In the genomic region with DNA sequence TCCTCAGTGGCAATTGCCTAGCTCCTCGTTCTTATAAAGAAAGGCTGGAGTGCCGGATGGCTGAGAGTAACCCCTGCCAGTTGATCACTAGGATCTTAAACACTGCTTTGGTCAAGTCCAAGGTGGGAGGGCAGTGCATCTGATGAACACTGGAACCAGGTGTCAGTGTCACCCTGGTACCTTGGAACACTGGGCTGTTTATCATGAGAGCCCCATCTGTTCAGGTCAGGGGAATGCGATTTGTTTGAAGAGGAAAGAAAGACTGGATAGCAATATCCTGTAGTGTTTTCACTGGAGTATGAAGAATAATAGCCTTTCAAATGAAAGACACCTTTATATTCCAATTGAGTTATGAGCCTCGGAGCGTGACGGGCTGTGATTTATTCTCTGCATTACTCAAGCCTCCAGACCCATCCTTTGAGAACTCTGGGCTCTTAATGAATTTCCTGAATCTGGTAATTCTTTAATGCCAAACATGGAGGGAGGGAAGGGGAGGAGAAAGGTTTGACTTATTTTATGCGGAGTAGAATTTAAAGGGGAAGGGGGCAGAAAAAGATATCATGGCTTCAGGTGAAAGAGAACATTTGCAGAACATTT, we compare ENCODE assay signal across 29 mouse cellular contexts. TPM values are rescaled to one million over a fixed set of nuclear protein-coding genes. Genes with fewer than 3 reads are reported as not detected.
DNase-seq lines count a peak whose midpoint lies in the region; ATAC-seq and TF ChIP-seq lines count a peak whose summit lies in the region.
"Had no signal": no experiment of that assay in that cellular context is flagged by ENCODE, and none has a peak within 500 bp of the region (broad histone marks: within the 10 kb centered on the region; RNA-seq: fewer than 3 reads in every experiment).

No protein-coding gene starts in this region.

- H3K4me2 ChIP-seq in kidney, embryonic 15.5 days, result no peak overlapping the region
- no peak overlapping the region for H3K4me2 ChIP-seq in hindbrain, embryonic 15.5 days
- H3K4me2 ChIP-seq in midbrain, postnatal 0 days (ENCODE audit: low read depth, low read length, poor library complexity, severe bottlenecking), result no peak overlapping the region
- H3K4me2 ChIP-seq: embryonic facial prominence, embryonic 13.5 days; forebrain, embryonic 13.5 days; intestine, embryonic 15.5 days; limb, embryonic 15.5 days; lung, embryonic 14.5 days had no signal

- no peak overlapping the region for H3K4me3 ChIP-seq in kidney, embryonic 15.5 days (replicated peaks)
- no peak overlapping the region for H3K4me3 ChIP-seq in hindbrain, embryonic 15.5 days
- no peak overlapping the region for H3K4me3 ChIP-seq in midbrain, postnatal 0 days (ENCODE audit: low read depth, low read length)
- H3K4me3 ChIP-seq: embryonic facial prominence, embryonic 13.5 days; erythroblast, embryonic 14.5 days; forebrain, embryonic 13.5 days; heart, embryonic 10.5 days; intestine, embryonic 15.5 days; left cerebral cortex, adult 2 months; limb, embryonic 15.5 days; megakaryocyte, embryonic 14.5 days had no signal

- peak overlapping the region; percentile 45; the same call in 1 of the 2 replicates for H3K27ac ChIP-seq in kidney, embryonic 15.5 days
- H3K27ac ChIP-seq in hindbrain, embryonic 15.5 days (replicated peaks), result peak overlapping the region; percentile 68
- no peak overlapping the region for H3K27ac ChIP-seq in midbrain, postnatal 0 days (ENCODE audit: low read depth, low read length)
- H3K27ac ChIP-seq: embryonic facial prominence, embryonic 13.5 days; forebrain, embryonic 13.5 days; heart, embryonic 10.5 days; intestine, embryonic 15.5 days; left cerebral cortex, adult 2 months; limb, embryonic 15.5 days; liver, embryonic 14.5 days; stomach, postnatal 0 days had no signal

- H3K36me3 ChIP-seq in kidney, embryonic 15.5 days, result no peaks in the 10 kb centered on the region
- H3K36me3 ChIP-seq in hindbrain, embryonic 15.5 days, result no peaks in the 10 kb centered on the region
- H3K36me3 ChIP-seq in midbrain, postnatal 0 days (ENCODE audit: insufficient read depth, low read length), result no peaks in the 10 kb centered on the region
- H3K36me3 ChIP-seq: embryonic facial prominence, embryonic 13.5 days; heart, embryonic 10.5 days; intestine, embryonic 15.5 days; limb, embryonic 15.5 days had no signal

- TF ChIP-seq CTCF in brain, embryonic 14.5 days (IDR thresholded peaks at IDR 0.05; ENCODE audit: borderline replicate concordance, extremely low read depth, insufficient read depth, insufficient read length), result no peak
- no peak for TF ChIP-seq CTCF in midbrain, postnatal 0 days (IDR thresholded peaks at IDR 0.05)

- H3K27me3 ChIP-seq in kidney, embryonic 15.5 days, result no peaks in the 10 kb centered on the region
- no peaks in the 10 kb centered on the region for H3K27me3 ChIP-seq in hindbrain, embryonic 15.5 days
- no peaks in the 10 kb centered on the region for H3K27me3 ChIP-seq in midbrain, postnatal 0 days (ENCODE audit: insufficient read depth, low read length)
- H3K27me3 ChIP-seq: embryonic facial prominence, embryonic 13.5 days; forebrain, embryonic 13.5 days; intestine, embryonic 15.5 days; limb, embryonic 15.5 days; Patski had no signal

- WGBS in kidney, embryonic 15.5 days, result 18% methylated on average over 7 of the region's 7 CpGs
- 41% methylated on average over 7 of the region's 7 CpGs for WGBS in hindbrain, embryonic 15.5 days
- 53% methylated on average over 7 of the region's 7 CpGs for WGBS in midbrain, postnatal 0 days

- ATAC-seq in kidney, embryonic 15.5 days (replicated peaks; ENCODE audit: low FRiP score), result 0 out of 2 replicates have a peak, but pooled peaks have one; percentile 40
- ATAC-seq in hindbrain, embryonic 15.5 days (ENCODE audit: low FRiP score, low read depth), result 0 out of 2 replicates have a peak, but pooled peaks have one; percentile 42
- no peak for ATAC-seq in midbrain, postnatal 0 days (ENCODE audit: low FRiP score)
- ATAC-seq in erythroid progenitor cell, adult 5-6 weeks (replicated peaks; ENCODE audit: low FRiP score, poor library complexity, severe bottlenecking), result no peak
- ATAC-seq: forebrain, embryonic 13.5 days; intestine, embryonic 15.5 days; Patski had no signal

- no peak for TF ChIP-seq POLR2A in brain, embryonic 14.5 days (IDR thresholded peaks at IDR 0.05; ENCODE audit: borderline replicate concordance, extremely low read depth, insufficient read depth, insufficient read length, poor library complexity, severe bottlenecking)

- DNase-seq in kidney, postnatal 36 days, result no peak
- DNase-seq in brain, embryonic 14.5 days (ENCODE audit: low read depth), result peak; percentile 28
- peak; percentile 41 for DNase-seq in midbrain, postnatal 0 days (ENCODE audit: low spot score)
- DNase-seq in urinary bladder, postnatal 10 days (ENCODE audit: low spot score), result no peak
- DNase-seq: adrenal gland, postnatal 36 days; cerebellum, adult 11-12 months; cerebellum, postnatal 10 days; embryo, embryonic 11 days; heart, postnatal 4 days; kidney, adult 8-10 months; left cerebral cortex, postnatal 4 days; lung, embryonic 14.5 days; lung, postnatal 36 days; thymus, adult 2 months had no signal

- peaks cover 21% of the 10 kb centered on the region for H3K4me1 ChIP-seq in kidney, embryonic 15.5 days
- H3K4me1 ChIP-seq in hindbrain, embryonic 15.5 days (replicated peaks), result peaks cover 9% of the 10 kb centered on the region; the same call in 1 of the 2 replicates
- H3K4me1 ChIP-seq in midbrain, postnatal 0 days (ENCODE audit: insufficient read depth, low read length), result no peaks in the 10 kb centered on the region
- H3K4me1 ChIP-seq: forebrain, embryonic 13.5 days; intestine, embryonic 15.5 days had no signal

- no peak overlapping the region for H3K9ac ChIP-seq in kidney, embryonic 15.5 days
- H3K9ac ChIP-seq in hindbrain, embryonic 15.5 days, result no peak overlapping the region
- H3K9ac ChIP-seq in midbrain, postnatal 0 days (replicated peaks; ENCODE audit: low read length, poor library complexity, severe bottlenecking), result no peak overlapping the region
- H3K9ac ChIP-seq: embryonic facial prominence, embryonic 13.5 days; forebrain, embryonic 13.5 days; intestine, embryonic 15.5 days; limb, embryonic 15.5 days; liver, embryonic 14.5 days; lung, embryonic 14.5 days had no signal

- no peaks in the 10 kb centered on the region for H3K9me3 ChIP-seq in kidney, embryonic 15.5 days (replicated peaks)
- H3K9me3 ChIP-seq in hindbrain, embryonic 15.5 days, result no peaks in the 10 kb centered on the region
- no peaks in the 10 kb centered on the region for H3K9me3 ChIP-seq in midbrain, postnatal 0 days (ENCODE audit: low read length)
- H3K9me3 ChIP-seq: embryonic facial prominence, embryonic 13.5 days; forebrain, embryonic 13.5 days; heart, embryonic 10.5 days; intestine, embryonic 15.5 days; limb, embryonic 15.5 days had no signal

RNA-seq across cellular contexts. Expression of a gene that starts 31.3 kb away (rescaled TPM):
- polyA plus RNA-seq in kidney, embryonic 15.5 days (2015; fragmentation: Nextera tagmentation; extraction: Ambion mirVana), result 14.3 and 15.4 TPM in 2 replicates
- polyA plus RNA-seq in brain, embryonic 14.5 days (2012; rRNA removed), result 15.1 and 24.8 TPM in 2 replicates
- 13.0 and 16.9 TPM in 2 replicates for polyA plus RNA-seq in hindbrain, embryonic 15.5 days (2015; fragmentation: Nextera tagmentation; extraction: Ambion mirVana)
- 31.4 and 31.7 TPM in 2 replicates for total RNA-seq in midbrain, postnatal 0 days (2014; rRNA removed)
- polyA plus RNA-seq in midbrain, postnatal 0 days (2015; fragmentation: Nextera tagmentation; extraction: Ambion mirVana), result 10.1 TPM in 2 replicates
- total RNA-seq in erythroid progenitor cell, adult 5-6 weeks (2015; ENCODE audit: low replicate concordance), result 1.7 and 3.6 TPM in 2 replicates
- total RNA-seq in erythroid progenitor cell, adult 5-6 weeks (2017; ENCODE audit: low replicate concordance), result 6.5 and 6.7 TPM in 2 replicates

RNA-seq across cellular contexts. Expression of a gene that starts 53.7 kb away (rescaled TPM):
- 3.5 and 3.6 TPM in 2 replicates for polyA plus RNA-seq in kidney, embryonic 15.5 days (2015; fragmentation: Nextera tagmentation; extraction: Ambion mirVana)
- 10.1 and 11.3 TPM in 2 replicates for polyA plus RNA-seq in brain, embryonic 14.5 days (2012; rRNA removed)
- polyA plus RNA-seq in hindbrain, embryonic 15.5 days (2015; fragmentation: Nextera tagmentation; extraction: Ambion mirVana), result 16.2 and 18.5 TPM in 2 replicates
- 19.7 and 19.9 TPM in 2 replicates for total RNA-seq in midbrain, postnatal 0 days (2014; rRNA removed)
- 16.2 and 16.5 TPM in 2 replicates for polyA plus RNA-seq in midbrain, postnatal 0 days (2015; fragmentation: Nextera tagmentation; extraction: Ambion mirVana)
- not detected in 2 replicates for total RNA-seq in erythroid progenitor cell, adult 5-6 weeks (2015; ENCODE audit: low replicate concordance)
- total RNA-seq in erythroid progenitor cell, adult 5-6 weeks (2017; ENCODE audit: low replicate concordance), result not detected in 2 replicates
- total RNA-seq: neutrophil, adult 5-6 weeks had no signal
- polyA plus RNA-seq: erythroblast, embryonic 14.5 days had no signal

Comparison
In these comparisons a context has a peak if more than half of its experiments do, and no peak if none do; other contexts are left out.
1. ATAC-seq: peak in kidney, embryonic 15.5 days (single experiment) and hindbrain, embryonic 15.5 days (single experiment); none in midbrain, postnatal 0 days (single experiment) and erythroid progenitor cell, adult 5-6 weeks (single experiment).
2. DNase-seq: peak in brain, embryonic 14.5 days (single experiment) and midbrain, postnatal 0 days (single experiment); none in kidney, postnatal 36 days (0 of 2) and urinary bladder, postnatal 10 days (single experiment).